In genomic region chr6:22025584-22026357, GRCm38 (mm10) we compare ENCODE assay signal across 7 mouse cellular contexts. TPM values are rescaled to one million over a fixed set of nuclear protein-coding genes. Genes with fewer than 3 reads are reported as not detected.
DNase-seq lines count a peak whose midpoint lies in the region; ATAC-seq lines count a peak whose summit lies in the region.

No protein-coding gene starts in this region.

- no peak overlapping the region for H3K9ac ChIP-seq in hindbrain, embryonic 13.5 days

- peak overlapping the region; percentile 45 for H3K4me2 ChIP-seq in hindbrain, embryonic 13.5 days

- no peak overlapping the region for H3K27ac ChIP-seq in hindbrain, embryonic 13.5 days

- ATAC-seq in hindbrain, embryonic 13.5 days (ENCODE audit: low FRiP score): peak; percentile 43; the same call in 1 of the 2 replicates
- ATAC-seq in cerebellum, adult (ENCODE audit: insufficient number of reproducible peaks, low FRiP score, low TSS enrichment): no peak

- no peaks in the 10 kb centered on the region for H3K27me3 ChIP-seq in hindbrain, embryonic 13.5 days

- H3K4me3 ChIP-seq in hindbrain, embryonic 13.5 days: peak overlapping the region; percentile 23

- H3K4me1 ChIP-seq in hindbrain, embryonic 13.5 days (replicated peaks): peaks cover 6% of the 10 kb centered on the region; the same call in 1 of the 2 replicates

- H3K9me3 ChIP-seq in hindbrain, embryonic 13.5 days: no peaks in the 10 kb centered on the region

- peak; percentile 71 for DNase-seq in R1 (ENCODE audit: low read depth, low spot score)
- peak; percentile 74 for DNase-seq in embryo, embryonic 10 days (ENCODE audit: low spot score)
- DNase-seq in mesoderm, embryonic 11.5 days (ENCODE audit: low read depth, low spot score): peak; percentile 70
- no peak for DNase-seq in adrenal gland, postnatal 4 days (ENCODE audit: low spot score in 2 of 2)
- DNase-seq in adrenal gland, postnatal 10 days: no peak

- no peaks in the 10 kb centered on the region for H3K36me3 ChIP-seq in hindbrain, embryonic 13.5 days

- 17% methylated on average over 15 of the region's 17 CpGs for WGBS in hindbrain, embryonic 13.5 days

RNA-seq across cellular contexts. Expression of gene Cped1, which starts 40.1 kb away (rescaled TPM):
- polyA plus RNA-seq in hindbrain, embryonic 13.5 days (2015; fragmentation: Nextera tagmentation; extraction: Ambion mirVana): 4.3 and 4.4 TPM in 2 replicates
- 10 to 100 TPM; 25.1 to 29.0 TPM for total RNA-seq in adrenal gland, postnatal 4 days (2021)
- total RNA-seq in adrenal gland, postnatal 10 days (2021): 10 to 100 TPM; 25.6 to 27.2 TPM

Comparison
In these comparisons a context has a peak if more than half of its experiments do, and no peak if none do; other contexts are left out.
1. DNase-seq: peak in R1 (single experiment), embryo, embryonic 10 days (single experiment) and mesoderm, embryonic 11.5 days (single experiment); none in adrenal gland, postnatal 4 days (0 of 2) and adrenal gland, postnatal 10 days (single experiment).